Mouse (Mus musculus) liver, adult 2 months (tissue): ENCODE data around the gene Echdc2.

Experiments used
- CTCF ChIP-seq: fragments of 200-500 bp; IDR thresholded peaks from 2 replicates; pipeline ENCODE4 v1.5.1; 2011; ENCODE audit warnings: low read depth, low read length, control low read depth
- POLR2A ChIP-seq: fragments of 200-500 bp; IDR thresholded peaks from 2 replicates; pipeline ENCODE4 v1.6.1; 2011; ENCODE audit warnings: low read length, control low read depth; ENCODE audit not compliant: insufficient read depth; ENCODE audit errors: extremely low read depth

- no peak for TF ChIP-seq CTCF
- TF ChIP-seq POLR2A = no peak
These were observed 2.8 kb downstream of the Echdc2 start for GRCm38 (mm10) chr4:108168056-108168455.
